Mouse (Mus musculus) kidney, postnatal 4 days (tissue): Measurements from ENCODE around the gene Zfp219.

ENCODE experiments used
- DNase-seq, 2 experiments: peaks; one replicate each; pipeline ENCODE4 v3.0.0; 2021; ENCODE audit warnings: mixed read lengths in 2 of 2

Zfp219 gene

DNA sequence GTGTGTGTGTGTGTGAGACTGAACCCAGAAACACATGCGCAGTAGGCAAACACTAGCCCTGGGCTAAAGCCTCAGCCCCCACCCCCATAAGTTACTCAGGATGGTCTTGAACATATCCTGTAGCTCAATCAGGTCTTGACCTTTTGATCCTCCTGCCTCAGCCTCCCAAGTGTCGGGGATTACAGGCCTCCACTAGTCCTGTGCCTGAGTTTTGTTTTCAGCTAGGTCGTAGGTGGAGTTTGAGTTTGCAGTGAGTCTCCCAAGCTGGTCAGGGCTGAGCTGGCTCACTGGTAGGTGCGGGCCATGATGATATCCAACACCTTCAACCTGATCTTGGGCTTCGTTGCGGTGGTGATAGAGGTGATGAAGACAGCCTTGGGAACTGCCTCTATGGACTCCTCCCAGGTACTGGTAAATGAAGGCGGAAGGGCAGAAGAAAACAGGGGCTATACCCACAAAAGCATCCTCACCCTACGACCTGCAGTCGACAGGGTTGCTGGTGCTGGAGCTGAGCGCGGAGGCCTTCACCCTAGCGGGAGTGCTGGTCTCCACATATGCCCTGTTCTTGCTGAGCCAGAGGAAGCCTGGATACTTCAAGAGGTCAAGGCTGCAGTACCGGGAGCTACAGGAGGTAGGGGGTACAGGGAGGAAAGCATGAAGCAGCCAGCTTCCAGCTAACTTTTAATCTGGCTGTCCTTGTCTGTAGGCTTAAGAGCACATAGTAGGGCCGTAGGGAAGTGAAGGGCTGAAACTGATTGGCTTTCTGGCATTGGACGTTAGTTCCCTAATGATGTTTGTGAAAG lies 2.1 kb downstream of the Zfp219 start:
- no peak for DNase-seq

DNA sequence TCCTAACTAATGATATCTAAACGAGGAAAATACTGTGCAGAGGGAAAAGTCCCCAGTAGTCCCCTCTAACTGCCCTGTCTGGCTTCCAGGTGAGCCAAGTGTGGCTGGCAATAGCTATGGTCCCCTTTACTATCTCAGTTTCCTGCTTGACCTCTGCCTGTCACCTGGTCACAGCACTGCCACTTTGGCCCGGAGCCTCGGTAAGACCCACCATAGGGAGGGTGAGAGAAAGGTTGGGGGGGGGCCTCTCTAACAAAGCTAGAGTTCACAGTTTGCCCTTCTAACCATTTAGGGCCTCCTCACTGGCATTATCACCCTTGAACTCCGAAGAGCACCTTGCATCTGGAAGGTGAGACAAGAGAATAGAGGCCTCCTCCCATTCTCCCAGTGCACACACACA lies 2.9 kb downstream of the Zfp219 start:
- no peak for DNase-seq

DNA sequence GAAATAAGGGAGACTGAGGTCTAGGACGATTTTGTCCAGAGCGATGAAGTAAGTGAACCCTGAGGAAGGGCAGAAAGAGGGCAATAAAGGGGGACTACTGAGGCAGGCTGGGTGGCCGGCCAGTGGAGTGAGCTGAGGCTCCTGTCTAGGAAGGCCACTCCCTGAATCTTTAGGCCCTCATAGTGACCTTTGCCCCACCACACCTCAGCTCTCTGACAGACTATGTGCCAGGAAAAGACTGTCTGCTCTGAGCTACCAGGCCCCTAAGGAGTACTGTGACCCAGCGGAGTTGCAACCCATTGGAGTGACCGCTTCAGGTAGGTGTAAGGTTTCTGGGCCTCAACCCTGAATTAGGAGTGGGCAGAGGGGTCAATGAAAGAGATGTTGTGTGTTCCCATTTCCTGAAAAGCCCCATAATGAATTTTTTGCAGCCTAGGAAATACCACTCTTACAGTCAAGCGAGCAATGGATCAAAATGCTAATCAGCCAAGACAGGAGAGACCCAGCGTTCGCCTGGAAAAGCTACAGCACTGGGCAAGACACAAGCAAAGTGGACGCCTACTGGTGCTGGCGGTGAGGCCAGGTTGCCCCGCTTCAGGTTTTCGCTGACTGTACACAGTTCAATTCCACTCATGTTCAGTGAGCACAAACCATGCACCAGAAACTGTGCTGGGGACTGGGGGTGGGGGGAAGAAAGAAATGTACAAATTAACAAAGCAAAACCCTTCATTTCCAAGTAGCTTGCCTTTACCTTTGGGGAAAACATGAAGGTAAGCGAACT lies 3.7 kb downstream of the Zfp219 start:
- peak in 1 of 2 experiments; percentile 38 for DNase-seq

DNA sequence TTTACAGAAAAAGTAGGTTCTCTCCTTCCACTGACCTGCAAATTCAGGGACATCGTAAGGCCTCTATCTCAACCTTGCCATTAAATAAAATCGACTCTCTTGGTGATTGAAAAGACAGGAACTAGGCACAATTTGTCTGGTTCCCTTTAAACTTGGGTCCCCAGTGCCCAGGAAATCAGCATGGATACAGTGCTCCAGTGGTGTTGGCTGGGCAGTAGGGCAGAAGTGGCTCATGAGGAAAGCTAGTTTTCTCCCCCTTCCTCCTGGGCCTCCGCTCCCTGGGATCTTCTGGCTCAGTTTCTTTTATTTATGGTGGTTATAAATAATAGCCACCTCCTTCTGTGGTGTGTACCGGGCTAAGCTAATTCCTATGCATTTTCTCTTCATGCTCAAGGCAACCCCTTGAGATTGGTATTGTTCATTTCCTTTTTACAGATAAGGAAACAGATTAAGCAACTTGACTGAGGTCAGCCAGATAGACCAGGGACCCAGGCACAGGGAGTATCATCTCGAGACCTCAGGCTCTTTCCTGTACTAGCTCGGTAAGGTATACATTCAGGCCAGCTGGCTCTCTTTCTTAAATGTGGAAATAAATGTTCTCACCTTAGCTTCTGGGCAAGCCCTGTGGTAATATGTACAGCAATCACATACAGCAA lies 5.0 kb downstream of the Zfp219 start, which contains the start of gene Tmem253:
Tmem253 (plus strand) TSS at position 214 of the 656 bp plus-strand sequence.
- DNase-seq, result no peak

DNA sequence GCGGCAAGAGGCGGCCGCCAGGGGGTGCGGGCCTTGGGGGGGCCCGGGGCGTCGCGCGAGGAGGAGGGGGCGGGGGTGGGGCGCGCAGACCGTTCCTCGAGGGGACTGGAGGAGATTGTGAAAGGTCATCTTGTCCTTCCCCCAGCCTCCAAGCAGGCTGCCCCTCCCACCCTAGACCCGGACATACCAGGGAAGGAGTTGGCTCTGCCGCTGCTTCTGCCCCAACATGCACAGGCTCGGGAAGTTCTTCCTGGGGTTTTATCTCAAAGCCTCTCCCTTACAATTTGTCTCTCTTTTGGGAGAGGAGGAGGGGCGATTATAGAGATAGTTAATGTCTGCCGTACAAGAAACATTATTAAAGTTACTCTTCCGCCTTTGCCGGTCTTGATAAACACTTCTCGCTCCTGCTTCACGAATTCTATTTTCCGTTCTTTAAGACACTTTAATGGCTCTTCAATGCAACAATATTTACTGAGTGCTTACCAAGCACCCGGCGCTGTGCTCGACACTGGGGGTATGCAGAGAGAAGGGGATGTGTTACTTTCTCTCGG lies 5.7 kb downstream of the Zfp219 start:
- DNase-seq, result peak; percentile 74 to 83

DNA sequence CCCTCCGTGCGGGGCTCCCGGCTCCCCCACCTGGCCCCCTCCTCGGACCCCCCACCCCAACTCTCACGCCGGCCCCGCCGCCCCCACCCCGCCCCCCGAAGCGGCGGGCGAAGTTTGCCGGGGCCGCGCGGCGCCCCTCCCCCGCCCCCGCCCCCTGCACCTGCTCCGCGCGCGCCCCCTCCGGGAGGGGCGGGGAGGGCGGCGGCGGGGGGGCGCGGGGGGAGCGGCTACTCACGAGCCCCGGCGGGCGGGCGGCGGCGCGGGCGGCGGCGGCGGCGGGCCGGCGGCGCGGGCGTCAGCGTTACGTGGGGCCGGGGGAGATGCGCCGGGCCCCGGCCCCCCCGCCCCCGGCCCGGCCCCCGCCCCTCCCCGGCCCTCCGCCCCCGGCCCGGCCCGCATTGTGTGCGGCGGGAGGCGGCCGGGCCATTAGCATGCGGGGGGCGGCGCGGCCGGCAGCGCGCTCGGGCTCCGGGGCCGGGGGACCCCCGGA lies 6.2 kb downstream of the Zfp219 start:
- no peak for DNase-seq

DNA sequence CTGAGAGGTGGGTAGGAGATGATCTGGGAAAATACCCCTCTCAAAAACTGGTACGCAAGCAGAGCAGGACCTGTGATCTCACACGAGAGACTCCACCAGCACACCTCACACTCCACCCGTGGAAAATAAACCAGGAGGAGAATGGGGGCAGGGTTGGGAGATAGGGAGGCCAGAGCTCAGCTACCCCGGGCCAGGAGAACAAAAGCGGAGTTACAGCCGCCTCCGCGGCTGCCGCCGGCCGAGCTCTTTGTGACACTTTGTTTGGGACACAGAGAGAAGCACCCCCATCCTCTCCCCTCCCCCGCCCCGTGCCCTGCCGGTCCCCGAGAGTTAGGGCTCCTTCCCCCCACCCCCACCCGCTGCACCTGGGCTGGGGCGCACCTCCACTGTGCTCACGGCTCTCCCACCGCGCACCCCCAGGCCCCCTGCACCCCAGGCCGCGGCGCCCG lies 6.7 kb downstream of the Zfp219 start:
- DNase-seq, result peak; percentile 64 to 70

DNA sequence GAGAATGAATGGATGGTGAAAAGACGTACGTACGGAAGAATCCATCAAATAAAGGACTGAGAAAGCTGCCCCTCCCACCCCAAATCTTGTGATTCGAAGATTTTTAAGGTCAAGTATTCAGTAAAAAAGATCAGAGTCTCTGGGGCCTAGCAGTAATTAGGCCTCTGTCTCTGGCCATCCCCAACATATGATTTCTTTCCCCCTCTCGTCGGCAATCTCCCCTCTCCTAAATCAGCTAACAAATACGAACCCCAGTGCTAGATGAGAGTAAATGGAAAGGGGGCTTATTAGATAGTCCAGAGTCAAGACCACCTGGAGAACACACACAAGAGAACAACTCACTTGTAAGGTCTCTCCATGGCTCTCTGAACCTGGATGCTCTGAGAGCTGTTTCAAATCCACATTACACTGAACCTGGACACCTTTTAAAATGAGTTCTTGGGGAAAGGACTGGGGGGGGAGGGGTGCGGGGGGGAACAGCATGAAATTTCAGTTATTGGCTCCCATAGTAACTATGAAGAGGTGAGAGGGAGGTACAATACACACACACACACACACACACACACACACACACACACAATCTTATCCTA lies 7.4 kb downstream of the Zfp219 start:
- DNase-seq, result no peak

DNA sequence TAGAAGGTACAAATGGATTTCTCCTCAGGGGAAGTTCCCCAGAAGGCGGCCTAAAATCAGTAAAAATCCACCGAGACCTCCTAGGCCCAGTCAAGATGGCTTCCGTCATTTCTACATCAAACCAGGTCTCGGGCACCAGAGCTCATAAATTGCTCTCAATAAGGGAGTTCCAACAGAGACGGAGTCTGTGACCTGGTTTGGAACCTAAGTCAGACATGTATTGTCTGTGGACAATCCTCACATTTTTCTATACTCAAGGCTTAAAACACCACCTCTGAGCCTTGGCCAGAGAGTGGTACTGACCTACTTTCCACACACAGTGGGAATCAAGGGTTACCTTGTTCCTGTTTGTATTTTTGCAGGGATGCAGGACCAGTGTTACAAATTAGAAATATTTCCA lies 8.0 kb downstream of the Zfp219 start:
- DNase-seq, result no peak

DNA sequence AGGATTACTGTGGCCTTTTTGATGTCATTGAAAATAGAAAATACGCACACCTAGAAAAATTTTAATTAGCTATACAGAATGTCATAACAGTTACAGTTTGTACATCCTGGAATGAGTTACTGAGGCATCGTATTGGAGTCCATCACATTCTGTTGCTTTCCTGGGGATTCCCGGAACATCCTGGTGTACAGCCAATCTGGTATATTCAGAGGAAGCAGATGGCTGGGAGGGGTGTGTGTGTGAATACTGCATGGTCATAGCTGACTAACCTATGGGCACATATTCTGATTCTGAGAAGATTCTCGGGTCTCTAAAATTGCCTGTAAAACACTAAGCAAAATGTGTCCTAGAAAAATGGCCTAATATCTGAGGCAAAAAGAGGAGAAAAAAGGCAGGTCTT lies 8.4 kb downstream of the Zfp219 start:
- no peak for DNase-seq

DNA sequence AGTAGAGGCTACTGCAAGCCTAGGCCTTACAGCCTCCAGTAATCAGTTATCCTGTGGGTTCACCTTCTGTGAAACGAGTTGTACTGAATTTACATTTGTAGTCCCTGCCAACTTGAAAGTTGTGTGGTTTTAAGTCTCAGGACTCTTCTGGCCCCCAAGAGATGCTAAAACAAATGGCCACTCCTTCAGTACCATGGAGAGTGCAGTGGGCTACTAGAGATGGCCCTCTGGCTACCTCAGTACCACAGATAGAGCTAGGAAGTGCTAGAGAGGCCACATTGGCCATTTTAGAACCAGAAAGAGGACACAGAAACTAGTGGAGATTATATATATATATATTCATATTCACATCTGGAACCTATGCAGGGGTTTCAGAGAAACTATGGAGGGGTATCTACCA lies 8.8 kb downstream of the Zfp219 start:
- DNase-seq, result no peak

DNA sequence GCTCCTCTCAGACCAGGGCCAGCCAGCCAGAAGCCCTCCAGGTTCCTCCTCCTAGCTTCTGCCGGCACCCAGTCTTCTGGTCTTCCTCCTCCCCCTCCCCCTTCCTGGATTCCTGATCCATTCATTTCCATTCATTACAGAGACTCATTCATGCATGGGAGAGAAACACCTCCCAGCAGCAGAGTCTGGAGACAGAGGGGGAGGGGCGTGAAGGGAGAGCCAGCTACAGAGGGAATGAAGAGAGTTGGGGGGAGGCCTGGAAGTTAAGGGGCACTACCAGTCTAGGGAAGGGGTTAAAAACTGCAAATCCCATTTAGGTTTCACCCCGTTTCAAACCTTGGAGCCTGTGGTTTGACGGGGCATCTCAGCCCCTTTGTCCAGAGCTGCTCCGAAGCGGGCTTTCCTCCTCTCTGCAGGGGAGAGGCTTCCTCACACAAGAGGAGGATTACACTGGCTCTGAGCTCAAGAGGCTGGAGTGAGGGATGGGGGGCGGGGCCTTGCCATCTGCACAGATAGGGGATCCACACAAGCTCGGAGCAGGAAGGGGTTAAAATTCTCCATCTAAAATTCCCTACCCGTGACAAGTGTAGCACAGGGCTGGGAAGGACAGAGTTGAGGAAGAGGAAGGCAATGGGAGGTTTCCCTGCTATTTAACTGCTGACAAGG lies 10.0 kb downstream of the Zfp219 start:
- DNase-seq, result peak; percentile 78 to 86

DNA sequence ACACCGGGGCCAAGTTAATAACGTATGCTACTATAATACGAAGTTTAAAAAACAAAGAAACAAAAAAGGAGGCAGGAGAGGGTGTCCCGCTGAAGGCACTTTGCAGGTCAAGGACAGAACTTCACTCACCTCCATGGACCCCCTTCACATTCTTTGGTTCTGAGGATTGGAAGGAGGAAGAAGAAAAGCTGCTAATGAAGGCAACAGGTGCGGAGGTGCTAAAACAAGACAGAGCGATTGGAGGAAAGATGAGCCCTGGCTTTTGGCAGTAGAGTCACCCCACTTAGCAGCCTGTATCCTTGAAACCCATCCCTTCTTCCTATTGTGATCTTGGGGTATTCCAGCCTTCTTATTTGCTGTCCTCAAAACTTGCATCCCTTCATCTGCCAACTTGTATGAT lies 10.7 kb downstream of the Zfp219 start:
- DNase-seq, result no peak

DNA sequence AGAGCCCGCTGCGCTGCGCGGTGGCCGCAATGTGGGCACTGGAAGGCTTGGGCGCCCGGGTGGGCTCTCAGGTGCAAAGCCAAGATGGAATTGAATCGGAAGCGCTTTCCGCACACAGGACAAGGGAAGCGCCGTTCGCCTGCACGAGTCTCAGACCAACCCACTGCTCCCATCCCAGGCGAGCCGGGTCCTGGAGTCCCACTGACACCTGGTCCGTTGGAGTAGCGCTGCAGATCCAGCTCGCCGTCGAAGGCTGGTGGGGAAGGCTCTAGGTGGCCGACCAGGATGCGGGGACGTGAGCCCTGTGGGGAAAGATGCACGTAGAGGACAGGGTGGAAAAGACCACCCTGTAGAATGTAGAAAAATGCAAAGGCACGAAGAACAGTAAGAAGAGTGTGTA lies 11.2 kb downstream of the Zfp219 start:
- DNase-seq, result no peak

DNA sequence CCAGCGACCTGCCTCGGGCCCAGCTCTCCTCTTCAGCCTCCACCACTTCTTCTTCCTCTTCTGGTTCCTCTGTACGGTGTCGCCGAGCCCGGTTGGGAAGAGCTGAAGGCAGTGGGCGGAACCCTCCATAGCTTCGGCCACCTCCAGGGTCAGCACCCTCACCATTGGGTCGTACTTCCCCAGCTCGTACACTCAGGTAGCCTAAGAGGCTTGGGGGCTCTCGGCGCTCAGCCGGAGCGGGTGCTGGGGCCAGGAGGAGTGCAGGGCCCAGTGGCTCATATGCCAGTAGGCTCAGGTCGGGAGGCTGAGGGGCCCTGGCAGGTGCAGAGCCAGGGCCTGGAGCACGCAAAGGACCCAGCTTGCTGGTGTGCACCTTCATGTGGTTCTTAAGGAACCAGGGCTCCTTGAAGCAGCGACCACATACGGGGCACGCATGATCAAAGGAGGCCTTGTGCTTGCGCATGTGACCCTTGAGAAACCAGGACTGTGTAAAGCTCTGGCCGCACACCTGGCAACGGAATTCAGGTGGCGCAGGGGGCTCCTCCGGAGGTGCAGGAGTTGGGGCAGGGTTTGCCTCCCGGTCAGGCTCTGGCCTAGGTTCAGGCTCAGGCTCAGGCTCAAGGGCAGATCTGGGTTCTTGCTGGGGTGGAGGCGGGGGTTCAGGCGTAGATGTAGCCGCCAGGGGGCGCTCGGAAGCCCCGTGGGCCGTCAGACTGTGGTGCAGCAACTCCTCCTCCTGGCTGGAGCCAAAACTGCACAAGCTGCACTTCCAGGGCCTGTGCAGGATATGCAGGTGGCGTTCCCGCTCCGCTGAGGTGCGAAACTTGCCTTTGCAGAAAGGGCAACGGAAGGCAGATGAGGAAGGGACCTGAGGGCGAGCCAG lies 12.0 kb downstream of the Zfp219 start:
- peak; percentile 95 for DNase-seq

DNA sequence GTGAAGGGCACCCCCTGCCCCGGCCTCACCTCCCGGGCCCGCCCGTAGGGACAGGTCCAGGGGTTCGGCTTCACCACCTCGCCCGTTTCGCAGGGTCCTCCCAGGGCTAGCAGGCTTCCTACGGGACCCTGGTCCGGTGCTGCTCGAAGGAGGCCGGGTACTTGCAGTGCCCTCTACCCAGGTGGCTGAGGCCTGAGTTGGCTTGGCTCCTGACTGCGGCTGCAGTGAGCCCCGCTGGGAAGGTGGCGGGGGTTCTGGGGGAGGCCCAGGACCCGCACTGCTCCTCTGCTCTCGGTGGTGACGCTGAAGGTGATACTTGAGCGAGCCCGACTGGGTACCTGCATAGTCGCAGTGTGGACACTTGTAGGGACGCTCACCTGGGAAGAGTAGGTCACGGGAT lies 13.8 kb downstream of the Zfp219 start:
- DNase-seq, result no peak

DNA sequence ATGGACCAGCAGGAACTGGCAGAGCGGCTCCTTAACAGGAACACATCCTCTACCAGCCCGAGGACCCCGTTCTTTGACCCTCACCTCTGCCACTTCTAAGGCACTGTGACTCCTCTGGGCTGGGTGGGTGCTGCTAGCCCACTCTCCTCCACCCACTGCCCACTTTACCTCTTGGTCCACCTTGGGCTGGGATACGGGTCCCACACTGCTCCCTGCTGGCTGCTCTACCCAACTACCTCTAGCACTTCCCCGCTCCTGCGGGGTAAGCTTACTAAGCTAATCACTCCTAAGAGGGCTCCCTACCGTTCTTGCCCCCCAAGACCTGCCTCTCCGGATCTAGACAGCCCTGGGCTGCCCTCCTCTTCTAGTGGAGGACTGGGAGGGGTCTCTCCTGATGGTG lies 14.3 kb downstream of the Zfp219 start:
- DNase-seq, result peak; percentile 57 to 67

DNA sequence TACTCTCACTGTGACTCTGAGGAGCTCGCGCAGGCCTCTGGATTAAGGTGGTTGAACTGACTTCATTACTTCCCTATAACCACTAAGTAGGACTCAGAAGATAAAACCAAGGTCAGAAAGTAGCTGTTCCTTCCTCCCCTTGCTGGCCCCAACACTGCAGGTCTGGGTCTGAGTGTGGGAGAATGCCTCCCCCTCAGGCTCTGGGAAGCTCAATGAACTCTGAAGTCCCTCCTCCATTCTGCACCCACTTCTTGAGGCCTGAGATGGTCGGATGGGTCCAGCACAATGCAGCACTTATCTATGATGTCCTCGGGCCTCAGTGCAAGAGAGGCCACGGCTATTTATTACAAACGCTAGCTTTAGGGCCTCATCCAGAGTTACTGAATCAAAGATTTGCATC lies 14.9 kb downstream of the Zfp219 start:
- no peak for DNase-seq

DNA sequence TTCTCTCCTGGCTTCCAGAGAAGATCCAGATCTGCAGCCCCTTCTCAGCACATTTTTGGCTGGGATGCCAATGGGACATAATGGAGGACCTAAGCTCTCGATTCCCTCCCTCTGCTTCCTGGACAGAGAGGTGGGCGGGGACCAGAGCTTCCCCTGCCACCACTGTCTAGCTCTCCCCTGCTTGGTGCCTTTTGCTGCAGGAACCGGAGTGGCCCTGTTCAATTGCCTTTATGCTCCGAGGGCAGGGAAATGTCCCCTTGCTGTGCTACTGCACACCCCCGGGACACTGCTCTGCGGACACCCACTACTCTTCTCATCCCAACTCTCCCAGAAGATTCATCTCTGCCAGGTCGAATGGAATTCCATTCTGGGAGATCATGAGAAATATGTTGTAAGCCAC lies 15.4 kb downstream of the Zfp219 start:
- DNase-seq, result no peak

DNA sequence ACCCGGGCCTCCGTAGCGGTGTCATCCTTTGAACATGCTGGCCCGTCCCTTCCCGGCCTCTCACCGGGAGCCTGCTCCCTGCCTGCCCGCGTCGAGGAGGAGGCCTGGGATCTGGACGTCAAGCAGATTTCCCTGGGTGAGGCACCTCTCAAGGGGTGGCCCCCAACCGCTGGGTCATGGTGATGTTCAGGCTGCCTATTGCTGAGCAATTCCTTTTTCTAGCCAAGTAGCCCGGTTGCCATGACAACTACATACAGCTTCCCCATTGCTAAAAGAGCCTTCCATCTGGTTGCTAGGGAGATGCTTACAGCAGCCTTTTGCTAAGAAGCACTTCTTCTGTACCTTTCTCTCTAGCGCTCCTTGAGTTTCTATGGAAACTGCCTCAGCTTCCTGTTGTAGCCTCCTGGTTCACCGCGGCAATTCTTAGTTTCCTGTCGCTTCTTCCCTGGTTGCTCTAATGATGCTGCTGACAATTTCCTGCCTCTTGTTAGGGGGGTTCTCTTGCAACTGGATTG lies 16.5 kb downstream of the Zfp219 start:
- DNase-seq, result no peak

DNA sequence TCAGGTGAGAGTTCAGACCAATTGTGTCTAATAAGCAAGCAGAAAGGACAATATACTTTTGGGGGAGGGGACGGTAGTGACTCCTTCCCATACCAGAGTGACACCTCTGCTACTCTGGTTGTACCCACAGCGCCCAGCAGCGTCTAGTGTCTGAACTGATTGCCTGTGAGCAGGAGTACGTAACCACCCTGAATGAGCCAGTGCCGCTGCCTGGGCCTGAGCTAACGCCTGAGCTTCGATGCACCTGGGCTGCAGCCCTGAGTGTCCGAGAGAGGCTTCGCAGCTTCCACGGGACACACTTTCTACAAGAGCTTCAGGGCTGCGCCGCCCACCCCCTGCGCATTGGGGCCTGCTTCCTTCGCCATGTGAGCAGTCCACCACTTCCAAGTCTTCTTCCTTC lies 23.1 kb downstream of the Zfp219 start:
- no peak for DNase-seq
